Mouse (Mus musculus): ENCODE data around the gene Dchs2.

Dchs2 gene

GRCm38 (mm10) chr3:83148508-83148907 lies 20.8 kb downstream of the Dchs2 start:
- in situ Hi-C loops (cut with MboI) = no loop called here

GRCm38 (mm10) chr3:83155600-83155999 lies 27.9 kb downstream of the Dchs2 start:
- in situ Hi-C loops (cut with MboI) = no loop called here

- in situ Hi-C loops (cut with MboI) = no loop called here
Observed at GRCm38 (mm10) chr3:83156165-83156564, 28.4 kb downstream of the Dchs2 start.

GRCm38 (mm10) chr3:83161542-83162231 lies 33.9 kb downstream of the Dchs2 start:
- in situ Hi-C loops (cut with MboI) = no loop called here

GRCm38 (mm10) chr3:83163676-83164075 lies 35.9 kb downstream of the Dchs2 start:
- in situ Hi-C loops (cut with MboI) = no loop called here

- in situ Hi-C loops (cut with MboI) = no loop called here
Observed at GRCm38 (mm10) chr3:83185527-83185926, 57.8 kb downstream of the Dchs2 start.

- in situ Hi-C loops (cut with MboI) = no loop called here
Observed at GRCm38 (mm10) chr3:83191271-83191670, 63.5 kb downstream of the Dchs2 start.

GRCm38 (mm10) chr3:83192401-83192800 lies 64.7 kb downstream of the Dchs2 start:
- in situ Hi-C loops (cut with MboI) = no loop called here

GRCm38 (mm10) chr3:83194911-83195310 lies 67.2 kb downstream of the Dchs2 start:
- in situ Hi-C loops (cut with MboI) = no loop called here

GRCm38 (mm10) chr3:83201286-83201980 lies 73.7 kb downstream of the Dchs2 start:
- in situ Hi-C loops (cut with MboI) = no loop called here

GRCm38 (mm10) chr3:83205073-83205668 lies 77.4 kb downstream of the Dchs2 start:
- in situ Hi-C loops (cut with MboI) = no loop called here

- in situ Hi-C loops (cut with MboI) = no loop called here
Observed at GRCm38 (mm10) chr3:83209646-83210045, 81.9 kb downstream of the Dchs2 start.

GRCm38 (mm10) chr3:83210210-83210609 lies 82.5 kb downstream of the Dchs2 start:
- in situ Hi-C loops (cut with MboI) = no loop called here

- in situ Hi-C loops (cut with MboI) = no loop called here
Observed at GRCm38 (mm10) chr3:83211939-83212338, 84.2 kb downstream of the Dchs2 start.

GRCm38 (mm10) chr3:83212578-83212977 lies 84.8 kb downstream of the Dchs2 start:
- in situ Hi-C loops (cut with MboI) = no loop called here

- in situ Hi-C loops (cut with MboI) = no loop called here
Observed at GRCm38 (mm10) chr3:83218059-83218458, 90.3 kb downstream of the Dchs2 start.

- in situ Hi-C loops (cut with MboI) = no loop called here
Observed at GRCm38 (mm10) chr3:83220101-83220500, 92.4 kb downstream of the Dchs2 start.

- in situ Hi-C loops (cut with MboI) = no loop called here
Observed at GRCm38 (mm10) chr3:83222125-83222524, 94.4 kb downstream of the Dchs2 start.

- in situ Hi-C loops (cut with MboI) = no loop called here
Observed at GRCm38 (mm10) chr3:83228383-83228782, 100.6 kb downstream of the Dchs2 start.

GRCm38 (mm10) chr3:83230326-83230725 lies 102.6 kb downstream of the Dchs2 start:
- in situ Hi-C loops (cut with MboI) = no loop called here

GRCm38 (mm10) chr3:83234457-83234856 lies 106.7 kb downstream of the Dchs2 start:
- in situ Hi-C loops (cut with MboI) = no loop called here

GRCm38 (mm10) chr3:83235061-83235460 lies 107.3 kb downstream of the Dchs2 start:
- in situ Hi-C loops (cut with MboI) = no loop called here

GRCm38 (mm10) chr3:83246536-83246935 lies 118.8 kb downstream of the Dchs2 start:
- in situ Hi-C loops (cut with MboI) = no loop called here

Measured in mature B cell (primary cell).